Mouse (Mus musculus) left cerebral cortex, postnatal 36 days (tissue): ENCODE data around the gene Rgn. TPM values are rescaled to one million over a fixed set of nuclear protein-coding genes. Genes with fewer than 3 reads are reported as not detected.

Experiments
- DNase-seq, 2 experiments: peaks; one replicate each; pipeline ENCODE4 v3.0.0; 2021 to 2022; ENCODE audit warnings: low spot score in 2 of 2, mixed read lengths in 1 of 2
- intact Hi-C: fragments of 180-260 bp; cut with DNase I; formaldehyde crosslinking; loops from one replicate; pipeline ENCODE4 v1.15.1; 2025
- total RNA-seq, 2 experiments: library from RNA; stranded (reverse); gene quantifications; 2 replicates each; pipeline ENCODE4 v1.2.3; 2021

Gene Rgn
- total RNA-seq = under 1 TPM in 1 of 2 experiments, not detected in 1; 0.20 TPM

DNA sequence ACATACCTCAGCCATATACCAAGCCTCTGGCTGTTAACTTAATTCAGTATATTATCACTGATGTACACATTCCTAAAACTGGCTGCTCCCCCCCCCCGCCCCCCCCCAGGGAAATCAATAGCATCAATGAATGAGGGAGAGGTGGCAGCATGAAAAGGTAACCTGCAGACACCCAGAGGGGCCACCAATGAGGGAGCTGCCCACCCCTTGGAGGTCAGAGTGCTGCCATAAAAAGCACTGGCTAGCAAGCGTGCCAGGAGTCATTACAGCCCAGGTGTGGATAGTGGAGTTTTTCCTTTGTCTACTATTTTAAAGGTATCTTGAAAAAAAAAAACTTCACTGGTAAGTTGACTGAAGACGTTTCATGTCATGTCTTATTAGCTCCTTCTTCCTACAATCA lies at the start of gene Rgn:
TSS of gene Rgn (plus strand) at position 256 of the 400 bp plus-strand sequence.
- intact Hi-C loops = no loop called here
- no peak for DNase-seq

DNA sequence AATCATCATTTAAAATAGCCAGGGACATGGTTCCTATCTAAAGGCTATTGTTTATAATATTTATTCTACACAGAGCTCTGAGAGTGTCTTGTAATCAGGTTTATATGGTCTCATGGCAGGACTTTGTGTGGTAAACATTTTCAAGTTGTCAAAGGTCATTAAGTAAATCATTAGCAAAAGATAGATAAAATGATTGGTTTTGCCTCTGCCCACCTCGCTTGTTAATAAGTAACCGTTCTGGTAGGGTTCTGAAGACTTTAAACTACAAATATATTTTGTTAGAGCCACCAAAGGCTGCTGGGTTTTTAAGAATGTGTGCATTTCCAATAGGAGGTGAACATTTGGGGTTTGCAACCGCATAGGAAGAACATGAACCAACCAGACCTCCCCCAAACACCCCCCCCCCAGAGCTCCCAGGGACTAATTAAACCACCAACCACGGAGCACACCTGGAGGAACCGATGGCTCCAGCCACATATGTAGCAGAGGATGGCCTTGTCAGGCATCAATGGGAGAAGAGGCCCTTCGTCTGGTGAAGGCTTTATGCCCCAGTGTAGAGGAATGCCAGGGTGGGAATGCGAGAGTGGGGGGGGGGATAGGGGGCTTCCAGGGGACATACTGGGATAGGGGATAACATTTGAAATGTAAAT lies 29.2 kb upstream of the Rgn start:
- intact Hi-C loops = no loop called here

DNA sequence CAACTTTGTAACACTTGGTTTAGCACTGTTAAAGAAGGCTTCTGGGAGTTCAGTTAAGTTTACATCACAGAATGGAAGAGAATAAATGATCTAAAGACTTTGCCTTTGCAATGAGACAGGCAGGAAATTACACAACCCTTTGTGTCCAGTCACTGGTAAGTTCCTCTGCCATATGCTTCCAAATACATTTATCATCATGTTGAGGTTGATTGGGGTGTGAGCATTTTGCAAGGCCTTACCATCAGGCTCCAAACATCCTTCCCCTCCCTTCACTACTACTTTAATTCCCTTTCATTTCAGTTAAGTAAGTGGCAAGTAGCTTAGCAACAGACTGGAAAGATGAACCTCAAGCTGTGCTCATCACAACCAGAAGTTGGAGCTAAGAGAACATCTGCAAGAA lies 28.0 kb upstream of the Rgn start:
- intact Hi-C loops = no loop called here

More for the DNA sequence above, 29.2 kb upstream of the Rgn start:
- DNase-seq = no peak

DNA sequence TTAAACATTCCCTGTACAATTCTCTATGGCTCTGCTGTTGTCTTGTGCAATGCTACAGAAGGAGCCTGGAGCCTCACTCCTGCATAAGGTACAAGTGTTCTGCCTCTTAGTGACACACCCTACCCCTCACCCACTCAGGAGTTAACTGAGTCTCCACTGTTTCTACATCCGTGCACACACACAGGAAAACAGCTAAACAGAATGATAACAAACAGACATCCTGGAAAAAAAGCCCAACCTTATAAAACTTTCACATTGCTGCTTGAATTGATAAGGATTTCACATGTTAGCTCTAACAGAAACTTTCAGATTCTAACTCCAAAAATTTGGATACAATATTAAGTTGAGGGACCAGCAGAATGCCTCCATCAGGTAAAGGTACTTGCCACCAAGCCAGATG lies 17.0 kb upstream of the Rgn start:
- intact Hi-C loops = no loop called here
- no peak for DNase-seq

More for the DNA sequence above, 28.0 kb upstream of the Rgn start:
- DNase-seq = no peak

DNA sequence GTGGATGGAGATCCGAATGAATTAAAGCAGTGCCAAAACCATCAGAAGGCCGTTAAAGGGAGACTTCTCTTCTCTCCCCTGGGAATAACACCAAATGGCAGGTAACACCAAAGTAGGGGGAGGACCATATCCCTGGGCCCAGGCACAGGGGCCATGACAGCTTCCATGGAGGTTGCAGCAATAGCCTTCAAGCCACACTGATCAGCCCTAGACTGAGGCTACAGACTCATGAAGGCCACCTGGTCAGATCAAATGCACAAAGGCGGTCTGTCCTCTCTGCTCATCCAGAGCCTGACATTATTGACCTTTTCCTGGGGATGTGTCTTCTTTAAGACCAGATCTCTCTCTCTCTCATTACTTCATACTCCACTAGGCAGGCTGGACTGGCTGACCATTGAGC lies 5.7 kb upstream of the Rgn start:
- intact Hi-C loops = no loop called here
- no peak for DNase-seq

DNA sequence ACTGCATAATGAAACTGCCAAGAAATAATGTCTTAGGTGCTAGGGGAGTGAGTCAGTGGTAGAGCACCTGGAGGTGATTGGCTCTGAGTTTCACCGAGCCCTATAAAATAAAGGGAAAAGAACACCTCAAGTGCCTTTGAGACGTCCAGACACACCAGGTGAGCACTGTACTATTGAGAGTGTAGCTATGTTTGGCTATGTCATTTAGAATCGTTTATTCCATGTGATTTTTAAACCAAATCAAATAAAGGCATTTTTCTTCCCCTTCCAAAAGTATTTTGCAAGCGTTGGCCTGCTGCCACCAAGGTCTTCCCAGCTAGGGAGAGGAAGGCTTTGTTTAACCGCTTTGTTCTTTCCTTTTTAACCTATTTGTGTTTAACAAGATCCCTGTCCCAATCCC lies 2.0 kb upstream of the Rgn start:
- no peak for DNase-seq
- intact Hi-C loops = no loop called here

DNA sequence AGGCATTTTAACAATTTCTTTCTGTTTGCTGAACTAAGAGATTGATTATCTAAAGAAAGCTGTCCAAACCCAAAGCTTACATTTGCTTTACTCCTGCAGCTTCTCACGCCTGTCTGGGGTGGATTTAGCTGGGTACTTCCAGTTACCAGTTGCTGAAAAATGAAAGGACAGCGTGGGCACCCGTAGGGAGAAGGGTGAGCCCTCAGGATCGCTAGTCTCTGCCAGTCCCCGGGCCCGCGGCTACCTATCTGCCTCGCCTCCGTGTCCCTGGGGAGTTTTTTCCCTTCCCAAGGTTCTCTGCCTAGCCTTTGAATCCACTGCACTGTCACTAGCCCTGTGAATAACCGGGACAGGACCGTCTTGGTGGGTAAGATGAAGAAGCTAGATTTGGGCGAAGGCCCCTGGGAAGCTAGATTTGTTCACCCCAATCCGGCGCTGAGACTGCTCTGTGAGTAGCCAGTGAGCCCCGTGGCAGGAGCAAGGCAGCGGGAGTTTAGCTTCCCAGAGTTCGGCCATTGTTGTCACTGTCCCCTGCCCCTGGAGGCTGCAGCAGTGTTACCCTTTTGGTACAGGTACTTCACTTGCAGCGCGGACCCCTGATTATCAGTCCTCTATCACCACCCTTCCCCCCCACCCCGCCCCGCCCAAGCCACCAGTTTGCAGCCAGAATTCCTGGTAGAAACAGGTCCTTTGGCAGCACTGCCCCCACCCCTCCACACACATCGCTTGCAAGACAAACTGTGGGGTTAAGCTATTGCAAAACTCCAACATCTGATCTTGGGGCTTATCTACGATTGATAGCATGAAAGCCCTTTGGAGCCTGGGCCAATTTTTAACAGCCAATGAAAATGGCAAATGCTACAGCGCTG lies 1.3 kb upstream of the Rgn start:
- peak; percentile 4 for DNase-seq
- intact Hi-C loops = no loop called here

DNA sequence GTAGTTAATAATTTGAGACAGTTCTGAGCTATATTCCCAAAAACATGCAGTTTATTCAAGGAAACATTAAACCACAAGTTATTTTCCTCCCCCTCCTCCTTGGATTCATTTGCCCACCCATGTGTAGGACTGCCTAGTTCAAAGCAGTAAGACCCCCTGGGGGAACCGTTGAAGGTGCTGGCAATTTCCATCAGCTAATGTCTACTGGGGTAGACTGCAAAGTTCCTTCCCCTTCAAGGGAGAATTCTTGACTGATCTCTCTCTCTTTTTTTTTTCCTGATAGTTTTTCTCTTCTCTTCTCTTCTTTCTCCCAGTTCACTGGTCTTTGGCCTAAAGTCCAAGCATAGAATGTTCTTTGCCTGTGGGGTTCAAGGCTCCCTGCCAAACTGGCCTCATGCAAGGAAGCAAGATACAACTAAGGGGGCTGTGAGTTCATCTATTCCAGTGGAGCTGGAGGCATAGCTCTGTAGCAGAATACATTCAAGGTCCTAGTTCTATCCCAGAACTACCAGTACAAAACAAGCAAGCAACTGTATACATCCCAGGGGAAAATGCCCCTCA lies 627 bp upstream of the Rgn start:
- intact Hi-C loops = no loop called here
- no peak for DNase-seq

DNA sequence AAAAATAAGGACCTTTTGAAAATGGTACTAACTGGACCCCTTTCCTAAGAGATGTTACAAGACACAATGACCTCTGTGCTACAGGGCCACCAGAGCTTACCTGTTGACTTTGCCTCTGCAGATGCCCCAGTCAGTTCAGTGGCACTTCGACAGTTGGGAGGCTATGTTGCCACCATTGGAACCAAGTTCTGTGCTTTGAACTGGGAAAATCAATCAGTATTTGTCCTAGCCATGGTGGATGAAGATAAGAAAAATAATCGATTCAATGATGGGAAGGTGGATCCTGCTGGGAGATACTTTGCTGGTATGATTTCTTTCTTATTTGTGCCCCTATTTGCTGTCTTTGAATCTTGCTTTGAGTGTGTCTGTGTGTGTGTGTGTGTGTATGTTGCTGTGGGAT lies 2.6 kb downstream of the Rgn start:
- intact Hi-C loops = no loop called here
- DNase-seq = no peak

DNA sequence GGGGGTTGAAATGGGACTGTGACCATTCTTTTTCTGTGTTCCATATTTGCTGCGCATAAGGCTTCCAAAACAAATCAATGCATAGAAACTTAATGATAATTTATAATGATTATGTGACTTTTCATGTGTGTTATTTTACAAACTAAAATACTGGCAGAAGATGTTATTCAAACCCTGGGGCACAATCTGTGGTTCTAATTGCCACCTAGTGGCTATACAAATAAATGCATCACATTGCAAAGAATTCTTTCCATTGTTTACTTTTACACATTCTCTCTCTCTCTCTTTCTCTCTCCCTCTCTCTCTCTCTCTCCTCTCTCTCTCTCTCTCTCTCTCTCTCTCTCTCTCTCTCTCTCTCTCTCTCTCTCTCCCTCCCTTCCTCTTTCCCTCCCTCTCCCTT lies 12.3 kb downstream of the Rgn start:
- intact Hi-C loops = loop anchor here (10.0 kb wide), 1 partner anchor 537 kb away; no protein-coding TSS in a partner anchor
- no peak for DNase-seq

DNA sequence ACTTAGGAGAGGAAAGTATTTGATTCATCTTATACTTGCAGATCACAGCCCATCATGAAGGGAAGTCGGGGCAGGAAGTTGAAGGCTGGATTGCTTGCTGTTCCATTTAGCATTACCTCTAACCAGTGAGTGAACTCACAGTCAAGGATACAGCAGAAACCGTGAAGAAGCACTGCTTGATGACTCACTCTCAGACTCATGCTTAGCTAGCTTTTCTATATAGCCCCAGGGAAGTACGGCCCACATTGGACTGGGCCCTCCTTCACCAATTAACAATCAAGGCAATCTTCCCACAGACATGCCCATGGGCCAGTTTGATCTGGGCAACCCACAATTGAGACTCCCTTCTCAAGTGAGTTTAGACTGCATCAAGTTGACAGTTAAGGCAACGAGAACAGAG lies 14.4 kb downstream of the Rgn start:
- intact Hi-C loops = loop anchor here (10.0 kb wide), 1 partner anchor 539 kb away; no protein-coding TSS in a partner anchor
- DNase-seq = no peak

DNA sequence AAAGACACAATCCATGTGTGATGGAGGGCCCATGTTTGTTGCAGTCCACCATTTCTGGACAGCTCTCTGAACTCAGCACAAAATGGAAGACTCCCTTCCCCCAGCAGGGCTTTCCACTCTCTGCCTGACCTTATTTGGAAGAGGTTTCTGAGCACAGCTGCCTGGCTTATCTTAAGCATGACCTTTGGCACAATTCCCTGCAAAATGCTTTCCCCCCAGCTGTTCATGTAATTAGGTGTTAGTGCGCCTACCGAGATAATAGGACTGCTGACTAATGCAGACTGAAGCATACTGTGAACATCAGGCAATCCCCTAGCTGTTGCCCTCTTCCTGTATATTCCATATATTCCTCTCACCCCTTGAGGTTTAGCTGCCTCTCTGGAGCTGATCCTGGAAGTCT lies 21.4 kb downstream of the Rgn start:
- intact Hi-C loops = no loop called here
- DNase-seq = no peak

DNA sequence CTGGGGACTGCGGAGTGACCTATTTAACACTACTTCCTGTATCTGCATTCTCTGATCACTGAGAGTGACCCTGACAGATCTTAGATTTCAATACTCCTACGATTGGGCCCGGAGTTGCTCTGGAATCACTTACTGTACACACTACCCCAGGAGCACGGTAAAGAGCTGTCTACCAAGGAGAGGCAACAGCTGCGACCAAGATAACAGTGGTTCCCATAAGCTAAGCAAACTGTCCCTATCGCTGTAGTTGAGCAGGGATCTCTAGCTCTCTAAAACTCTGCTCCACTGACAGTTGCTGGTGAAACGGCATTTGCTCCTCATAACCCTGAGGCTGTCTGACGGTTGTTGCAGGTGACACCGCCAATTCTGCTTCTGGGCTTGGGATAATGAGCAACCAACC lies 23.1 kb downstream of the Rgn start:
- intact Hi-C loops = no loop called here
- DNase-seq = no peak

DNA sequence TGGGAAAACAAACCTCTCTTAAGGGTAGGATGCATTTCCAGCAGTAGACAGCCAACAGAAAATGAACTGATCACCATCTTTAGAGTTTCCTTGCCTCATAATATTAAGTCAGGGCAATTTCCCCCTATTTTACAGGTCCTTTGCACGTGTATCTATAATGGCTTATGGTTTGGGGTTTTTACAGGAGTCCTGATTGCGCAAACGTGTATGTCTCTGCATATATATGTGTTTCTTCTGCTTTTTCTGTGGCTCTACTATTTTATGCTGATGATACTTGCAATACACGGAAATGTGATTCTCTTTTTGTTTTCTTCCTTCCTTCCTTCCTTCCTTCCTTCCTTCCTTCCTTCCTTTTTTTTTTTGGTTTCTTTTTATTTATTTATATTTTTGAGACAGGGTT lies 24.3 kb downstream of the Rgn start:
- intact Hi-C loops = no loop called here
- DNase-seq = no peak

DNA sequence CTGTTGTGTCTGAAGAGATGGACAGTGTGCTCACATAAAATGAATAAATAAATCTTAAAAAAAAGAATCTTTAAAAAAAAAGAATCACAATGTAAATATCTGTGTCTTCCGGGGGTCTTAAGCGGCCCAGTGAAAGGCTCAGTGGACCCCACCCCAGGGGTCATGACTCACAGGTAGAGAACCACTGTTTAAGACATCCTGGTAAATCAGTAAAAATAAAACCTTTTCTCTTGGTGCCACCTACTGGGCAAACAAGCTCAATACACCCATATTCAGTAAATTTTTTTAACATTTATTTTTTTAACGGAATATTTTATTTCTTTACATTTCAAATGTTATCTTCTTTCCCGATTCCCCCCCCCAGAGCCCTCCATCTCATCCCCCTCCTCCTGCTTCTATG lies 38.4 kb downstream of the Rgn start:
- DNase-seq = no peak
- intact Hi-C loops = no loop called here

DNA sequence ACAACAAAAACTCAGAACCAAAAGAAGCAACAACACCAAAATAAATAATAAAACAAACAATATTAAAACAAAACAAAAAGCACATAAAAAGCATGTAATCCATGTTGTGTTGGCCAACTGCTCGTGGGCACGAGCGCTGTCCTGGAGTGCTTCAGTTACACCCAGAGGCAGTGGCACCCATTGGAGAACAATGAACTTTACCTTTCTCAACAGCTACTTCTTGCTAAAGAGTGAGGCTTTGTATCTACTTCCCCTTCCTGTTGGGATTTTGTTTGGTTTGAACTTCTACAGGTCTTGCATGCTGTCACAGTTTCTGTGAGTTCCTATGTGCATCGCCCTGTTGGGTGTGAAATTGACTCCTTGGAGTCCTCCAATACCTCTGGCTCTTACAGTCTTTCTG lies 58.9 kb downstream of the Rgn start:
- intact Hi-C loops = no loop called here
- DNase-seq = no peak

Other genes starting within 250 kb of the Rgn start
- gene Rp2, start 185.3 kb upstream of the Rgn start, total RNA-seq = 10 to 100 TPM; 14.8 to 16.6 TPM
- gene Jade3, start 124.1 kb upstream of the Rgn start, total RNA-seq = 1 to 10 TPM; 5.3 to 7.0 TPM
- gene Rbm10, start 67.7 kb downstream of the Rgn start, total RNA-seq = 10 to 100 TPM; 42.1 to 51.6 TPM
- gene Ndufb11, start 67.8 kb downstream of the Rgn start, total RNA-seq = 100 to 1,000 TPM; 142 to 160 TPM
- gene Uba1, start 108.5 kb downstream of the Rgn start, total RNA-seq = 100 to 1,000 TPM; 334 to 347 TPM
- 100 to 1,000 TPM; 265 to 299 TPM for gene Cdk16, start 138.2 kb downstream of the Rgn start, total RNA-seq
- gene Usp11, start 154.1 kb downstream of the Rgn start, total RNA-seq = 100 to 1,000 TPM; 100 to 114 TPM
- gene Araf, start 248.0 kb downstream of the Rgn start, total RNA-seq = 100 to 1,000 TPM; 172 to 185 TPM